Mouse (Mus musculus): ENCODE data around the gene Megf8.
"Not testable (repeated sequence)": the region's sequence is repeated elsewhere in the genome, so short reads cannot be mapped to it uniquely, and the experiment has no call there.

The Megf8 gene

DNA sequence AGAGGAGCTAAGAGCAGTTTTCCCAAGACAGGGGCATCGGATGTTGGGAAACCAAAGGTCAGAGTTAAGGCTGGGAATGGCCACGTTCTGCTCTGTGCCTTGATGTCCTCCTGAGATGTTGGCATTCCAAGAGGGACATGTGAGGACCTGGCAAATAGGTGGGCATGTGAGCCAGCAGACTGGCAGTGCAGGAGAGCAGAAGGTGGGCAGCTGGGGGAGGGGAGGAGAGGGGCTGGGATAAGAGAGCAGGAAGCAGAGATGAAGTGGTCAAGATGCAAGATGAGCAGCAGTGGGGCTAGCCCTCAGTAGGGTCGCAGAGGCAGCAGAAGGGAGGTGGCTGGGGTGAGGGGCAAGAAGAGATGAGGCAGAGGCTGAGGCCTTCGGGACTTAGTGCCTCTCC lies 66.9 kb downstream of the Megf8 start:
- no peak for DNase-seq (ENCODE audit: low spot score in 2 of 2)

DNA sequence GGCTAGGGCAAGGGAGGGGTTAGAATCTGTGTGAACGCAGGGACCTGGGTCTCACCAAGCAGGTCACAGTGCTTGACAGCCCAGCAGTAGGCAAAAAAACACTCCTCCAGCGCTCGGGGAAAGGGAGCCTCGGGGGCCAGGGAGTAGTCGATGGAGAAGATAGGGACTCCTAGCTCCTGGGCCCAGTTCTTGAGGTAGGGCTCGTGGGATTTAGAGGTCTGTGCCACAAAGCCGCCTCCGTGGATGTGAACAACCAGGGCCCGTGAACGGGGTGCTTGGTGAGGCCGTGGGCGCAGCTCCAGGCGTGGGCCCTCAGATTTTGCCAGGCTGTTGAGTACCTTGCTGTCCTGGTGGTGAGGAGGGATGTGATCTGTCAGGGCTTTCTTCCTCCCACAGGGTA lies 67.4 kb downstream of the Megf8 start:
- no peak for DNase-seq (ENCODE audit: low spot score in 2 of 2)

DNA sequence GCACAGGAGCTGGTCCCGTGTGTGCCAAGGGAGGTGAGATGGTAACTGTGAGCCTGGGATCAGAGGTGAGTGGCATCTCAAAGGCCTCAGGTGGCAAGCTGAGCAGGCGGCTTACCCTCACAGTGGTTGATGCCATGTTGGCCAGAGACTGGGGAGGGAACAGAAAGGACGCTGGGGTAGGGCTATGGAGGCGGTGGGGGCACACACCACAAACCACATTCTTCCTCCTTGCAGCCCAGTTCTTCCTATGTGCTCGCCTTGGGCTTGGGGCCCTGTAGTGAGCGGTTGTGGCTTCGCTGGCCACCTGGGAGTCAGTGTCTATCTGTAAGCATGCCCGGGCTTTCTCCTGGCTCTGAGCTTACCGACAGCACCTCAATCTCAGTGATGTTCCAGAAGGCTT lies 67.9 kb downstream of the Megf8 start:
- no peak for DNase-seq (ENCODE audit: low spot score in 2 of 2)

DNA sequence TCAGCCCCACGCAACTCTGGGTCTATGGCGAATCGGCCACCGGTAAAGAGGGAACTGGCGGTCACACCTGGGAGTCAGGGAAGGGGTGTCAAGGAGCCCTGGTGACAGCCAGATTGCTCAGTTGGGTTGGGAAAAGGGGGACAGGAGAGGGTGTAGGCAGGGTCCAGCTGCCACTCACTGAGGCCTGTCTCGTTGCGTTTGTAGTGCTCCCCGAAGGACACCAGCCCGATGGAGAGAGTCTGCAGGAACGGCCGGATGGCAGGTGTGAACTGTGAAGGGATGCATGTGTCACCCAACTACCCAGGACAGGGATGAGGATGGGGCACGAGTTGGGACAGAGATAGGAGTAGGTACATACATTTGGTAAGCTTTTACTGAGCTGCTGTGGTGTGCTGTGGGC lies 68.3 kb downstream of the Megf8 start:
- no peak for DNase-seq (ENCODE audit: low spot score in 2 of 2)

DNA sequence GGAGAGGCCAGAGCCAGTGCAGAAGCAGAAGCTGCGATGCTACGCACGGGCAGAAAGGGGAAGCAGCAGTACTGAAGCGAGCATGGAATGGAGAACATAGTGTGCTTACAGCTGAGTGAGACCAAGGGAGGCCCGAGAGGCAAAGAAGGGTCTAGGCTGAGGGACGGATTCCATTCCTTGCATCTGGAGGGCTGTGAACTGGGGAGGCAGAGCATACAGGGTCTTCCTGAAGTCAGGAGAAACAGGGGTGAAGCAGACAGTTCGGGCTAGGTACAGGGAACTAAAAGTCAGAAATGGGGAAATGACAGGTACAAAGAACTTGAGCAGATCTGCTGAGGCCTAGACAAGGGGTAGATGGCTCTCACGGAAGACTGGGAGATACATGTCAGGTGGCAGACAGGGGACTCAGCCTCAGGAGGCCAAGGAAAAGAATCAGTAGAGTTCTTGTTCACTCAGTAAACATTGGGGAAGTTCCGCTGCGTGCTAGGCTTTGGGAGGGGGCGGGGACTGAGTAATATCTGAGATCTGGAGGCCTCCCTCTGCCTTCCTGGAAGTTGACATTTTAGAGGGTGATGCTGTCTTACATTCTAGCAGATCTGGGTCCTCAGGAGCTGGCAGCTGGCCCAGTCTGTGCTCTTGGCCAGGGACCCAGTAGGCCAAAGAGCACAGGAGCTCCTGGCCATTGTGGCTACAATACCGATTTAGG lies 69.0 kb downstream of the Megf8 start:
- DNase-seq (ENCODE audit: low spot score in 2 of 2), result peak in 1 of 2 experiments; percentile 58

DNA sequence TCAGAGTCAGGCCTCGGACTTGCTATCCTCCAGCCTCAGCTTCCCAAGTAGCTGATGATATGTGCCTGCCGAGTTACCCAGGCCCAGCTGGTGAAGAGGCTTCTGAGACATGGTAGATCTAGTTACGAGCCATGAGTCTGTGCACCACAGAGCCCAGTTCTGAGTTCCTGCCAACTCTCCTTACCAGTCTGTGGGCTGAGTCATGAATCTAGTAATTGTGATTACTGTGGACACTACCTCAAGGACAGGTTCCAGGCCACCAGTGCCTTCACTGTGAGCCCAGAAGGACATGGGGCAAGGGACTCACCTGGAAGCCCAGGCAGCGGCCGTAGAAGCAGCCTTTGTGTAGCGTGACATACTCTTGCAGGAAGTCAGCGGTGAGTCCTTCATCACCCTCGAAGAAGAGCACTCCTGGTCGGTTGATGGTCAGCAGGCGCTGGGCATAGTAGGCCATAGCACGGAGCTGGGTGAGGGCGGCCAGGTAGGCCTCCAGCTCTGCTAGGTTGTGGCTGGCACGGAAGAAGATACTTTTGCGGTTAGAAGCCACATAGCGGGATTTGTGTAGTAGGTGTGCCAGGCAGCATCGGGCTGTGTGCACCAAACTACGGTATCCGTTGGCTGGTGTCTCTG lies 71.0 kb downstream of the Megf8 start:
- DNase-seq (ENCODE audit: low spot score in 2 of 2), result no peak

DNA sequence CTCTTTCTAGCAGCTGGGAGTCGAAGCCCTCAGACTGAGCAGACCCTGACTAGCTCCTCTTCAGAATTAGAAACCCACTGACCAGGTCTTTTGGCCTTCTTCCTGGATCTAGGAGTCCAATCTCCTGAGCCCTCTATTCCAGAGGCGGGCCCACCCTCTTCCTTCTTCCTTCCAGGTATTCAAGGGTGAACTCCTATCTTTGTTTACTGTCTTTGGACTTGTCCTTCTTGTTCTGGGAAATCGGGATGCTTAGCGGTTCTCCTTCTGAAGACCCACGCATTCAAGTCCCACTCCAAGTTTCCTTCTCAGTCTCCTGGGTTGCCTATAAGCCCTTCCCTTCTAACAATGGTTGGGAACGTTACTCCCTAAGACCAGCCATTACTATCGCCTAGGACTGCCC lies 72.0 kb downstream of the Megf8 start:
- DNase-seq (ENCODE audit: low spot score in 2 of 2), result no peak

DNA sequence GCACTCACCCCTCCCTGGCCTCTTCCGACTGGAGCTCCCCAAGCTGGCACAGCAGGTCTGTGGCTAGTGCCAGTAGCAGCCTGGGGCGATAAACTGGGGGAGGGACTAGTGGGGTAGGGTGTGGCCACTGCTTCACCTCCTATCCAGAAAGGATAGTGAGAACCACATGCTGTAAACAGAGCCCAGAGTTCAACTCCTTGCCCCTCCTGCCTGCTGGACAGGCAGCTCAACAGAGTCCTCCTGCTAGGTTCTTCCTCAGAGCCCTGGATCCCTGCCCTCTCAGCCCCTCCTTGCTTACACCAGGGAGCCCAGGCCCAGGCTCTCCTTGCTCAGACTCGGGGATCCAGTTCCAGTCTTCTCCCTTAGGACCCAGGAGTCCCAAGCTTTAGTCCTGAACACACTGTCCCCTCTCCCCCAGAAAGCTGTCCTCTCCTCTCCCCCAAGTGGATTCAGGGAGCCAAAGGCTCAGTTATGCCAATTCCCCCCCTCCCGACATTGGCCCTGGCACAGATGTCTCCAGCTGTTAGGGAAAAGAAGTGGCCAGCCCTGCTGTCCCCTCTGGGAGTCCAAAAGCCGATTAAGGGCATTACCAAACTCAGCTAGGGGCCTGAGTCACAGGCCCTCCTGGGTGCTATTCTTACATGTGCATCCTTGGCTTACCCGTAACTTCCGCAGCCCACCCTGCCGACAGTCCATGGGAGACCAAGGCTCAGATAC lies 73.2 kb downstream of the Megf8 start:
- DNase-seq (ENCODE audit: low spot score in 2 of 2), result no peak

DNA sequence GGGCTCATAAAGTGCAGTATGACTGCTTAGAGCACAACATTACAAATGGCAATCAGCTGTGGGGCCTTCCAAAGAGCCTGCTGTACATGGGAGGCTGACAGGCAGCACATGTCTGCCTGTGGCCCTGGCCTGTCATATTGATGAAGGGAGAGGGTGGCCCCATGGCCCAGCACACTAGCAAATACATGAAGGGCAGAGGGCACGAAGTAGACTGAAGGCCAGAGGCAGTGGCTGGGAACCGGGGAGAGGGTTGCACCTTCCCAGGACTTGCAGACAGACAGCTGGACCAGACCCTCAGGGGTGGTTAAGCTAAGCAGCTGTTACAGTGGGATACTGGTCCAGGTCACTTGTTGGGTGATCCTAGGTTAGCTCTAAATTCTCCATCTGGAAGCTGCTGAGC lies 74.0 kb downstream of the Megf8 start:
- DNase-seq (ENCODE audit: low spot score in 2 of 2), result no peak

DNA sequence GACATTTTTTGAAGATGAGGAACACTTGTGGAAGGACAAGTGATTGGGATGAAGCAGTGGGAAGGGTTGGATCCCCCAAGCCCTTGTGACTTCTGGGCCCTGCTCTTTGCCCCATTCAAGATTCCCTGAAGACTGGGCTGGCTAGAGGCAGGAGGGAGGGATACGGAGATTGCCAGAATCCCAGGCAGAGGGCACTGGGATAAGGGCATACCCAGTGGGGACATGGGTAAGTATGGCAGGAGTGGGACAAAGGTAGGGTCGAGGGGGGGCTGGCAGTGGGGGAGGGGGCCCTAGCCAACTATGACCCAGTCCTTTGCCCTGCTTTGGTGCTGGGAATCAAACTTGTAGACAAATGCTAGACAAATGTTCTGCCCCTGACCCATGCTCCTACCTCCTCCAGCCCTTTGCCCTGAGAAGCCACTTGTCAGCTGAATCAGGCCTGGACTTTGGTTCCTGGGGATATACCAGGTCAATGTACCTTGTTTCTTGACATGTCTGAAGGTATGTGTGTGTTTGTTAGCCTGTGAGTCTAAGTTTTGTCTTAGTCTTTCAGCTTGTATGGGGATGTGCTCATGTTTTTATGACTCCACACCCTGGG lies 75.0 kb downstream of the Megf8 start:
- no peak for DNase-seq (ENCODE audit: low spot score in 2 of 2)

DNA sequence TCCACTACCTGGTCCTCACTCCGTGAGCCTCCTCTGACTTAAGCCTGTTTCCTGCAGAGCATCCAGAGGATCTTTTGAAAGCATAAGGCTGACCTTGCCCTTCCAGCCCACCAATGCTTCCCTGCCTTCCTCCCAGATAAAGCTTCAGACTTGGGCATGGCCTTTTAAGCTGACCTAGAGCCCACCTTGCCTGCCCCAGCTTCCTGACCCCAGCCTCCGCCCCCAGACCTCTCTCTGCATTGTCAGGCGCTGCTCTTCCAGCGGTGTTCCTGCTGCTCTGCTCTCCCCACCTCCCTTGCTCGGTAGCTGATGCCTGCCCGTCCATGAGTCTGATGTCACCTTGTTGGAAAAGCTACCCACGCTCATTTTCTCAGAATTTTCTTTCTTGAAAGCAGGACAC lies 75.9 kb downstream of the Megf8 start:
- DNase-seq (ENCODE audit: low spot score in 2 of 2), result no peak

DNA sequence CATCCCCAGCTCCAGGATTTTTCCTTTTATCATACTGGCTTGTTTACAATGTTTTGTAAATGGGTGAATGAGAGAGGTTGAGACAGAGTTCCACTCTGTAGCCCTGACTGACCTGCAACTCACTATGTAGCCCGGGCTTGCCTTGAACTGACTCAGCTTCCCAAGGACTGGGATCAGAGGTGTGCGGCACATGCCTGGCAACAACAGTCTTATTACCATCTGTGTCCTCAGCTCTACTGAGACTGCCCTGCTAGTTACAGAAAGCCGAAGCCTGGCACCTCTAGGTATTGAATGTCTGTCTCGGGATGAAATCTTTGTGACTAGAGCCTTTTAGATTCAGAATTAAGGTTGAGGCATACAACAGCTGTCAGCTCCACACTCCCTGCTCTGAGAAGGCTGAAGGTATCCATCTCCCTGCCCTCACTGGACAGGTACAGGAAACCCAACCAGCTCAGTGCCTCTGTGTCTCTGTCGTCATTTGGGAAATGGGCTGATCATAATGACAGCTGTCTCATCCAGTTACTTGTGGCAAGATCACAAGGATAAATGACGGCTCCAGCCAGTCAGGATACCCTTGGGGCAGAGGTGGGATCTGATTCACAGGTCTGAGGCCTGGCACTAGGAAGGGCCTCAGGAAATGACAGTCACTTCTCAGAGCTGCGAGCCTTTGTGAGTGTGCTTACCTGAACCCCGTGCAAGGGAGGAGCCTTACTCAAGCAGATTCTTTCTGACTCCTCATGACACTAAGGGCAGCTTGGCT lies 76.7 kb downstream of the Megf8 start:
- no peak for DNase-seq (ENCODE audit: low spot score in 2 of 2)

DNA sequence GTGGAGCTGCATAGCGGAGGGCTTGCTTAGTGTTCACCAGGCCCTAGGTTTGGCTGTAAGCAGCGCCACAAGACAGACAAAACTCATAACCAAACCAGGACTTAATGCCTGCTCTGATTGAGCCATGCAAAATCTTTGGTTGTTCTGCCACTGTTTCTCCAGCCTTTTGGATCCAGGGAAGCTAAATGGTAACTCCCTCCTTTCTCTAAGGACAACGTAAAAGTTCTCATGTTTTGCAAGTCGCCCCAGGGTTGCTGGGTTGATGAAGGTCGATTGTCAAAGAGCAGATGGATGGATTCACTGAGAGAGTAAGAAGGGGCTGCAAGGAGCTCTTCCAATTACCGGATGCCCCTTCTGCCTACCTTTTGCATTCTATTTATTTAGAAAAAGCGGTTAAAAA lies 77.8 kb downstream of the Megf8 start:
- DNase-seq (ENCODE audit: low spot score in 2 of 2), result no peak

DNA sequence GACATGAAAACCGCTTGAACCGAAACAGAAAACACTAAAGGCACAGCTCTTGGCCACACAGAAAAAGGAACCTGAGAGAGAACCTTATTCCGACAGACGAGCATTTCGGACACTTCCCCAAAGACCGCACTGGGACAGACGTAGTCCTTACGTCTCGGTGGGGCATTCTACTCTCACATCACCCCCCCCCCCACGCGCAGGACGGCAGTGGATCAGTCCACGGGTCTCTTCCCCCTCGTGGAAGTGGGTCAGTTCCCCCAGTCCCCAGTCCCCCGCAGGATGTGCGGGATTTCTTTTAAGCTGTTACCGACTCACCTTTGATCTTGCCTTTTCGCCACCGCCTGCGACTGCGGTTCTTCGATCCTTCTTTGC lies 78.2 kb downstream of the Megf8 start:
- DNase-seq (ENCODE audit: low spot score in 2 of 2), result peak in 1 of 2 experiments; percentile 16

DNA sequence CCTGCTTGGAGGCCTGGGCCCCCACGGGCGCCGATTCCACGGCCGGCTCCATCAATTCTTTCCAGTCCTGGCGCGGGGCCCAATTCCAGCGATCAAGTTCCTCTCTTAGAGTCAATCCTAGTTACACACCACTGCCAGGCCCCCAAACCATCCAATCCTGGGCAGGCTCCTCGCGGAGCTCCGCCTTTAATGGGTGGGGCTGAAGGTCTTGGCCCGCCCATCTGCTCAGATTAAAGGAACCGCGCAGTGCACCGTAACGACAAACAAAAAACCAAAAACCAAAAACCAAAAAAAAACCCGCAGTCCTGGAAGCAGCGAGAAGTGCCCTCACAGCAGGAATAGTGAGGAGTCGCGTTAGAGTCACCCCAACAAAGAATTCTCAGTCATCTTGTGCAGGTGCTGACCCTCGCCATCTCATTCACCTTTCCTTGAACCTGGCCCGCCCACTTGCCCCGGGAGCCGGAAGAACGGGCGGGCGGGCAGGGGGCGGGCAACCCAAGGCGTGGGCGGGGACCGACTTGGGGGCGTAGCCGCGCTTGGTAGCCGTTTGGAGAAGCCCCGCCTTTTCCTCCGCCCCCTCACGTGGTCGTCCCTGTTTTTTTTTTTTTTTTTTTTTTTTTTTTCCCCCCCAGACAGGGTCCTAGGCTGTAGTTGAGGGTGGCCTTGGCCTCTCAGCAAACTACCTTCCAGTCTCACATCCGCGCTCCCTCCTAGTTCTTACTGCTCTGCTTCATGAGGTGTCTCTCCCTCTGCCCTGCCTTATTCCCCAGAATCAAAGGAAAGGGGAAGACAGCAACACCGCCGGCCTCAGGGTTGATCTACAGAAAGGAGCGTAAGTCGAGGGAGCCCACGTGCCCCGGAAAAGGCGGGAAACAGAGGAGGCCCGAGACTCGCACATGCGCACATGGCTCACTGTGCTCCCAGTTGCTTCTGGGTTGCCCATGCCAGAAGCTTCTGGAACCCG lies 78.9 kb downstream of the Megf8 start:
- DNase-seq (ENCODE audit: low spot score in 2 of 2), result peak; percentile 90 to 93

DNA sequence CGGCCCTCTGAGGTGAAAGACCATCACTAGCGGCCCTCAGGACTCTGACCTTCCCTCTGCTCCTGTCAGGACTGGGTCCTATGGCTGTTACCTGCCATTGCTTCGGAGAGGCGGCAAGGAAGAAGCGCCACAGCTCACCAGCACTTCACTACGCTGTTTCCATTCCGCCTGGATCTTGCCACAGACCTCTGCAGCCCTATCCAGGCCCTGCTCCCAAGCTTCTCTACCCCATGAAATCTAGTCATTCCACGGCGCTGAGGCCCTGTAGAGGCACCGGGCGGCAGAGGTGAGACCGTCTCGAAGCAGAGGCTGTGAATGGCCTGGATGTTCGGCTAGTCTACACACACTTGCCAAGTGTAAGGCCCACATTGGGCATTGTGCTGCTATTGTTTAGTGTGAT lies 79.7 kb downstream of the Megf8 start:
- DNase-seq (ENCODE audit: low spot score in 2 of 2), result no peak

DNA sequence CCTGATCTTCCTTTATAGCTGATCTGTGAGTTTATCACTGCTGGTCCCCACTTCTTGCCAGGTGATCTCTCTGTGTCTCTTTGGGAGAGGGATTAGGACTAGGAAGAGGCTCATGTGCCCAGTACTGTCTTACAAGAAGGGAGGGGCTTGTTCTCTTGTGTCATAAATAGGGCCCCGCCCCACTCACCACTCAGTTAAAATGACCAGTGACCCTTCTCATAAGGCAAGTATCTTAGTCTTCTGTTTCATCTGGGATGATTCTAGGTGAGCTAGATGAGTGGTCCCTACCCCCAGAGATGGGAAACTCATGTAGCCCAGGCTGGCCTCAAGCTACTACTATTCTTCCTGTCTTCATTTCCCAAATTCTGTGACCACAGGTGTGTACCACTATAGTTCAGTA lies 81.6 kb downstream of the Megf8 start, which contains the start of gene Lipe:
Lipe (minus strand) TSS at position 101 of the 400 bp plus-strand sequence.
- no peak for DNase-seq (ENCODE audit: low spot score in 2 of 2)

DNA sequence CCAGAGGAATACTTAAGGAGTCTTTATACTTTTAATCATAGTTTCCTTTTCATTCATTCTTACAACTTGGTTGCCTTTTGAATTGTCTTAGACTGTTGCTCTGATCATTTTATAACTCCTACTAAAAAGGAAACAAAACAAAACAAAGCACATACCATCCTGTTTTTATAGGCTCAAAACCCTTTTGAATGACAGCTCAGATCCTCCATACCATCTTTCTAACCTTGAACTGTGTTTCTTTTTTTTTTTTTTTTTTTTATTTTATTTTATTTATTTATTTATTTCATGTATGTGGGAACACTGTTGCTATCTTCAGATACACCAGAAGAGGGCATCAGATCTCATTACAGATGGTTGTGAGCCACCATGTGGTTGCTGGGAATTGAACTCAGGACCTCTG lies 82.1 kb downstream of the Megf8 start:
- DNase-seq (ENCODE audit: low spot score in 2 of 2), result not testable (repeated sequence)

DNA sequence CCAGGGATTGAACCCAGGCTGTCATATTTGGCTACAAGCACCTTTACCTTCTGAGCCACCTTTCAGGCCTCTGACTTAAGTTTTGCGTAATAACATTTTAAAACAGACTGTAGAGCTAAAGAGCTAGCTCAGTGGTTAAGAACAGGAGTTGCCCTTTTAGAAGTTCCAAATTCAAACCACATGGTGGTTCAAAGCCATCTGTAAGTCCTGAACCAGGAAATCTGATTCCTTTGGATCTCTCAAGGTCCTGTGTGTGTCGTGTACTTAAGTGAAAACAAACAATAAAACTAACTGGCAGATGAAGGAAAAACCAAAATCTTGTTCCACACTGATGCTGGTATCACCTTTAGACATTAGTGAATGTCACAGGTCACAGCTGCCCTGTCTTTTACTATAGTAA lies 84.6 kb downstream of the Megf8 start:
- DNase-seq (ENCODE audit: low spot score in 2 of 2), result no peak

DNA sequence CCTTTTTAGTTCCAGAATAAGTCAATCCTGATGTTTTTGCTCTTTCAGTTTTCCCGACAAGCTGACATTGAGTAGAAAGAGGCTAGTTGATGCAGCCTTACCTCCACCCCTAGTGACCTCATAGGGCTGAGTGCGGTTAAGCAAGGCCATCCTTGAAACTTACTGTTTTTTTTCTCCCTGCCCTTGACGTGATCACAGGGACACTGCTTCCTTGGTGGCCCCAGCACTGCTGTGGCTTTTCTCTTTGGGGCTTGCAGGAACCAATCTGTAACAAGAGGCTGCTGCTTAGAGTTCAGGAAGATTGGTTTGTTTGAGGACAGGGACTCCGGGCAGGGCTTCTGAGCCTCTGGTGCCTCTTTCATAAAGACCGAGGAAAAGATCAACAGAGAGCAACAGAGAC lies 85.0 kb downstream of the Megf8 start:
- DNase-seq (ENCODE audit: low spot score in 2 of 2), result no peak

DNA sequence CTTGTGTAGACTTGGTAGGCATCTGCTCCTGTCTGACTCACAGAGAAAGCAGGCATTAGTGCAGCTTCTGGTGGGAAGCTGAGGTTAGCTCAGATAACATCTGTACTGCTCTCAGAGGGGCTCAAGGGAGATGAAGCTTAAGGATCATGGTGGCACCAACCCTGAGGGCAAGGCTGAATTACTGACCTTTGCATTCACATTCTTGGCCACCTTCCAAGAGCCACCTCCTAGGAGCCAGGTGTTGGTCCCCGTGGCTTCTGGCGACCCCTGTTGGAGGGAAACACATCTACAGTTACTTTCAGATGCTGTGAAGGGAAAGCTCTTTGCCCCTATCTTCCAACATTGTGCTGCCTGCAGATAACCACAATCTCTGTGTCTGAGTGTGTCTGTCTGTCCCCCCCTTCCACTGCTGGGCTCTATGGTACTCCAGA lies 85.7 kb downstream of the Megf8 start:
- peak in 1 of 2 experiments; percentile 24 for DNase-seq (ENCODE audit: low spot score in 2 of 2)
